Mouse (Mus musculus) thymus, postnatal 14 days (tissue): Measurements from ENCODE around the gene Ints7.

Experiments
- DNase-seq: peaks from one replicate; pipeline ENCODE4 v3.0.0; 2021

Ints7 gene

DNA sequence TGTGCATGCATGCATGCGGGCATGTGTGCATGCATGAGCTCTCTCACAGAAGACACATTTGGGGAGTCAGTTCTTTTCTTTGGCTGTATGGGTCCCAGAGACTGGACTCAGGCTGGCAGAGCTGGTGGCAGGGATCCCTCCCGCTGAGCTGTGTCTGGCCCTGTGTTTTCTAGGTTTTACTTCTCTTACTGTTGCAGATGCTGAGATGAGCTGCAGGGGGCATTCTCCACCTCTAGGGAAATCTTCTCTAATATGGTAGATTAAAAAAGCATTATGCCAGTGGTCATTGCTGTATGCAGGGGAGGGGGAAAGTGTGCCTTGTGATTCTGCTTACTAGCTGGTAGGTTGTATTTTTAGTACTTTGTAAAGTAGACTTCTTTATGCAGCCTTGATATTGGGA is 10.3 kb downstream of the Ints7 start:
- no peak for DNase-seq

DNA sequence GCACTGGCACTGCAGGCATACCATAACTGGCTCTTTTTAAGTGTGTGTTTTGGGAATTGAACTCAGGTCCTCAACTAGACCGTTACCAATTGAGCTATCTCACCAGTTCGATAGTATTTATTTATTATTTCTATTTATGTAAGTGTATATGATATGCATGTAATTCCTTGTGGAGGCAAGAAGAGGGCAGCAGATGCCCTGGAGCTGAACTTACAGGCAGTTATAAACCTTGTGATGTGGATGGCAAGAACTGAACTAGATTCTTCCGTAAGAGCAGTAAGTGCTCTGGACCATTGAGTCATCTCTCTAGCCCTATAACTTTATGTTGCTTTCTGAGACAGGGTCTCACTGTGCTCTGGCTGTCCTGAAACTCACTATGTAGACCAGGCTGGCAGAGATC is 11.6 kb downstream of the Ints7 start:
- no peak for DNase-seq

DNA sequence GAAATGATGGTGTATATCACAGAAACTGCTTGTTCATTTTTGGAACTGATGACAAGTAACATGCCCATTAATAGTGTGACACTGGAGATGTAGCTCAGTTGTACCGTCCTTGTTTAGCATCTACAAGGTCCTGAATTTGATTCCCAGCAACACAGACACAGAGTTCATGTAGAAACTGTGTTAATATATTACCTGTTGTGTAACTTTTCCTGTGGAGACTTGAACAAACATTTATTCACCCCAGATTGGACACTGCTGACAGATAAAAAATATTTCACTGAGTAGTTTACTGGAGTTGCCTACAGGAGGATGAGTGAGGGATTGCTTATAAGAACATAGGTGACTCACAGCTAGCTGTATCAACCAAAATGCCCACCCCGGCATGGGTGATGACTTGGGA is 13.3 kb downstream of the Ints7 start:
- DNase-seq: no peak

DNA sequence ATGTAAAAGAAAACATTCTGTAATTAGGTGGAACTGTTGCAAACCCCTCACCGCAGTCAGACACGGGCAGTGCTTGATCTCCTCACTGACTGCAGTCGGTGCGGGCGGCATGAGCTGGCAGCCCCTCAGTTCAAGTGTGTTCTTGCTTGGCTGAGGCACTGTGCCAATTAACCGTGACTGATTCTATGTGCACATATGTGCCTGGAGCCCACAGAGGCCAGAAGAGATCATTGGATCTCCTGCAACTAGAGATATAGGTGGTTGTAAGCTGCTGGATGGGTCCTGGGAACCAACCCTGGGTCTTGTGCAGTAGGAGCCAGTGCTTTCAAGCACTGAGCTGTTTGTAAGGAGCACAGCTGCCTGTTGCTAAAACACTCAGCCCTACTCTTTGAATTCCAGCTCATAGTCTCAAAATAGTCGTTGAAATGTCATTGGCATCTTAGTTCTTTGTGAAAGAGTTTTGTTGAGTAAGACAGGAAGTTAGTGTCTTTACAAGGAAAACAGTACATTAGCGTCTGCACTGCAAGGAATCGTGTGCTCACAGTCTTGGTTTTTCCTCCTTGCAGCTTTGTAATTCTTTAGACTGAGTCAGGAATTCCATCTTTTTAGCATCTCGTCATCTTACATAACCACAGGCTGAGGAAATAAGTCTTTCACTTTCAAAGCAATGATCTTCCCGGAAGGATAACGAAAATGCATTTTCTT is 16.7 kb downstream of the Ints7 start:
- DNase-seq: no peak

DNA sequence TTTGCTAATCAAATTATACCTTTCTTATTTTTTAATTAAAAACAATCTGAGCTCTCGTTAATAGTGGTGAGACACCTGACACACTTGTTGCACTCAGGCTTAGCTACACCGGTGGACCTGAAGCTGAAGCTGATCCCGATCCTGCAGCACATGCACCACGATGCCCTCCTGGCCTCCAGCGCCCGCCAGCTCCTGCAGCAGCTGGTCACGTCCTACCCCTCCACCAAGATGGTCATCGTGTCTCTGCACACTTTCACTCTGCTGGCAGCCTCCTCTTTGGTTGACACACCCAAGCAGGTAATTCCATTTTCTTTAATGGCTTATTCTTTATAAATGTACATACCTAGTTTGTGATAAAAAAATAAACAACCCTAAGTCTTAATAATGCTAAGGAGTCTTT is 20.6 kb downstream of the Ints7 start:
- DNase-seq: no peak

DNA sequence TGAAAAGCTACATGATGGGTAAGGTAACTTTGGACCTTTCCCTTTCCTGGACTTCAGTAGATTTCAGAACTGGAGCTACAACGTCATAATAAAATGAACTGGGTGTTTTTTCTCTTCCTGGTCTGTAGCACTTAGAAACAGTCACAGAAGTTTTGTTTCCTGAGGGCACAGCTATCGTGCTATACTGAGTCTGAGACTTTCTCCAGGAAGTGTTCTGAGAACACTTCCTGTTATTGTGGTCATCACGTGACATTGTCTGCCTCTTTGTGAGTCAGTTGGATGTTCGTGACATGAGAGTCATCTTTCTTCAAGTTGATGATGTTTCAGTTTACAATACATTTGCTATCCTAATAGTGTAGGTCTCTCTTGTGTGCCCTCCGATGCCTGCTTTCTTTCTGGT is 23.8 kb downstream of the Ints7 start:
- DNase-seq: peak; percentile 38

DNA sequence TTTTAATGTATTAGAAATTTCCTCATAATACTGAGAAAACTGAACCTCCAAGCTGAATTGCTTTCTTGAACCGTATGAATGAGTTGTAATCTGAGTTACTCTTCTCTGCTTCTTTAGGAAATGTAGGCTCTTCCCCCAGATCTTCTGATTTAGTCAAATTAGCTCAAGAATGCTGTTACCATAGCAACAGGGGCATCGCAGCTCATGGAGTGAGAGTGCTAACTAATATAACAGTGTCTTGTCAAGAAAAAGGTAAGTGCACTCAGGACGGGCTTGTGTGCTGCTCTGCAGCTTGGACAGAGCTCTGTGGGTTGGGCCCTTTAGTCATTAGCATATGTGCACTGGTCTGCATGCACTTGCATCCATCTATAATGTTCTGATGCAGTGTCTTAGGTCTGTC is 29.3 kb downstream of the Ints7 start:
- no peak for DNase-seq

DNA sequence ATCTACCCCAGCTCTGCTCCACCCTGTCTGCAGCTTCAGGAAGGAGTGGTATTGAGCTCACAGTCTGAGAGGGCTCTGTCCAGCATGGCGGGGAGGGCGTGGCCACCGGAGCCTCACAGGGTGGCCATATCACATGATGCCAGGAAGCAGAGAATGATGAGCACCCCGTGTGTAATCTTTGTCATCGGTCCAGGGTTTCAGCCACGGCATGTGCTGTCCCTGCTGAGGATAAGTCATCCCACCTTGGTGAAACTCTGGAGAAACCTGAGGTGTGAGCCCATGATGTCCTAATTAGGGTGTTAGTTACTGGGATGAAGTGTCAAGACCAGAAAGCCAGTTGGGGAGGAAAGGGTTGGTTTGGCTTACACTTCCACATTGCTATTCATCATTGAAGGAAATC is 33.6 kb downstream of the Ints7 start:
- DNase-seq: no peak

DNA sequence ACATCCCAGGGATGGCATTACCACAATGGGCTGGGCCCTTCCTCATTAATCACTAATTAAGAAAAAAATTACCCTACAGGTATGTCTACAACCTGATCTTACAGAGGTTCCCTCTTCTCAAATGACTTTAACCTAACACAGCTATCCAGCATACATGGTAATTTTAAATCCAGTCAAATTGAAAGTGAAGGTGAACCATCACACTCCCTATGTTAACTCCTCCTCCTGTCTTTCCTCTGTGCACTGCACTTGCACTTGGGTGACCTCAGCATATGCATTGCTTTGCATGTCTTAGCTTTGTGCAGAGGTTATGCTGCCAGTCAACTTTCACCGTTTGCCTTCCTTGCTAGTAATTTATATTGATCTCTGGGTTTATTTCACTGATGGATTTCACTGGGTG is 34.1 kb downstream of the Ints7 start:
- no peak for DNase-seq

DNA sequence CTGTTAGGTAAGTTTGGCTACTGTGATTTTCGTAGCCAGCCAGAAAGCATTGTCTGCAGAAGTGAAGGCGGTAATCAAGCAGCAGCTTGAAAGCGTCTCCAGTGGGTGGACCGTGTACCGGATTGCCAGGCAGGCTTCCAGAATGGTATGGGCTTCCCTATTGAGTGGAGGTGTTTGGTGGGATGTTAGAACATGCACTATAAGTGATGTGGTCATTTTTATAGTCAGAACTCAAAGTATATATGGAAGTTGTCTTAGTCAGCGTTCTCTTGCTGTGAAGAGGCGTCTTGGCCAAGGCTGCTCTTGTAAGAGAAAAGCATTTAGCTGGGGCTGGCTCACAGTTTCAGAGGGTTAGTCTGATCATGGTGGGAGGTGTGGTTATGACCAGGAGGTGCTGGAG is 34.9 kb downstream of the Ints7 start:
- DNase-seq: no peak

DNA sequence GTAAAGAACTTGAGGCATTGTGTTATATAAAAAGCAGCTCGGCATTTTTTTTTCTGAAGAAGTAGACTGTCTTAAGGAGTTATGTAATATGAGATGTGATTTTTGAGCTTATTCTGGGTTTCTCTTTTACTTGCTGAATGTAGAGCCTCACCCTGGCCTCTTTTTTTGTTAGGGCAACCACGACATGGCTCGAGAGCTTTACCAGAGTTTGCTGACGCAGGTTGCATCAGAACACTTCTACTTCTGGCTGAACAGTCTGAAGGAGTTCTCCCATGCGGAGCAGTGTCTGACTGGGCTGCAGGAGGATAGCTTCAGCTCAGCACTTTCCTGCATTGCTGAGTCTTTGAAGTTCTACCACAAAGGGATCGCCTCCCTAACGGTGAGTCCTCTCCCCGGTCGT is 36.2 kb downstream of the Ints7 start:
- DNase-seq: no peak

DNA sequence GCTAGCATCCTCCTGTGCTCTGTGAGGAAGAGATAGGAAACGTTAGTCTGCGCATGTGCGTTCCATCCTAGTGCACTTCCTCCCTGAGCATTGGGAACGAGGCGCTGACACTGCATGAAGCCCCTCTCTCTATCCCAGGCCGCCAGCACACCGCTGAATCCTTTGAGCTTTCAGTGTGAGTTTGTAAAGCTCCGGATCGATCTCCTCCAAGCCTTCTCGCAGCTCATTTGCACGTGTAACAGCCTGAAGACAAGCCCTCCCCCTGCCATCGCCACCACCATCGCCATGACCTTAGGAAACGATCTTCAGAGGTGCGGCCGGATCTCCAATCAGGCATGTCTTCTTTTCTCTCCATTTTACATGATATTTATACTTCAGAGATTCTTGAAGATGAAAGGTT is 37.4 kb downstream of the Ints7 start:
- DNase-seq: no peak

DNA sequence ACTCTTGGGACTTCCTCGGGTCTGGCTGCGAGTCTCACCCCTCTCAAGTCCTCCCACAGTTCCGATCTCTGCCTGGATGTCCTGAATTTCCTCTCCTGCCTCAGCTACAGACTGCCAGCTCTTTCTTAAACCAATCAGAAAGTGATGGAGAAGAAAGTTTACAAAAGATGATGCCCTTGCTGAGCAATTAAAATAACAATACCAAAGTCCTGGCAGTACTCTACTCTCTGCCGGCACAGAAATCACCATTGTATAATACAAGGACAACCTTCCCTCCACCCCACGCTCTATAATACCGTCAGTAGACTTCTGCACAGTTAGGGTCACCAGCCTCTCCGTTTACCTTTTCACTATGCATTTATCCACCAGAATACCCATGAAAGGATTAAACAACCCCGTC is 40.8 kb downstream of the Ints7 start:
- DNase-seq: no peak

DNA sequence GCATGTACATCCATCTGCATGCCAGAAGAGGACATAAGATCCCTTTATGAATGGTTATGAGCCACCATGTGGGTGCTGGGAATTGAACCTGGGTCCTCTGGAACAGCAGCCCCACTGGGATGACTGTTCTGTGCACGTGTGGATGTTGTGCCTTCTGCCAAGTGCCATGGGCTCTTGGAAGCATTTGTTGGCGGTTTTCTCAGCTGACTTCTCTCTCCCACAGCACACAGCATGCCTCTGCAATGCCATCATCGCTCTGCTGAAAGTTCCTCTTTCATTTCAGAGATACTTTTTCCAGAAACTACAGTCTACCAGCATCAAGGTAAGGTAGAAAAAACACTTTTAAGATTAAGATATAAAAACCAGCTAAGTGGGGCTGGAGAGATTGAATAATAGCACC is 42.2 kb downstream of the Ints7 start:
- DNase-seq: no peak

DNA sequence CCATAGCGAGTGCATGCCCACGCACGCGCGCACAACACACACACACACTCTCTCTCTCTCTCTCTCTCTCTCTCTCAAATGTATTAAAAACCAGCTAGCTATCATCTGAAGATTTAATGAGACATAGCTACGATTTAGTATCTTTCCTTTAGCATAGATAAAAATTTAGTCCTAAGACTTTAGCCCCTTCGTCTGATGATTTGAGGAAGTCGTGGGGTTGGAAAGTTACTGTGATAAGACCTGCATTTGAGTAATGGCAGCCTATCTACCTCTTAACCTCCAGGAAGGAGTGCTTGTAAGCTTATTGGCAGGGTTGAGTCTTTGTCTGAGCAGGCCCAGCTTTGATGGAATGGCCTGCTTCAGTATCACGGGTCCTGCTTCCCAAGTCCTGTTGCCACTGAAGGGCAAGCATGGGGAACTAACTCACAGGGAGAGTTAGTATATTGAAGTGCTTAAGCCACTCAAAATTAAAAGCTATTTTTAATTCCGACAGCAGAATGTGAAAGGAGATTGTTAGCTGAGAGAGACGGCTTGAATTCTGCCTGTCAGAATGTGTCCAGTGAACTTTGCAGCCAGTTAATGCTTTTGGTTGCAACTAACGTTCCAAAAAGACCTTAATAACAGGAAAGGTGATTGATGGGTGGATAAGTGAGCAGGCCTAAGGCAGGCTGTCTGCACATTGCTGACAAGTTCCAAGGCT is 42.8 kb downstream of the Ints7 start:
- DNase-seq: no peak

DNA sequence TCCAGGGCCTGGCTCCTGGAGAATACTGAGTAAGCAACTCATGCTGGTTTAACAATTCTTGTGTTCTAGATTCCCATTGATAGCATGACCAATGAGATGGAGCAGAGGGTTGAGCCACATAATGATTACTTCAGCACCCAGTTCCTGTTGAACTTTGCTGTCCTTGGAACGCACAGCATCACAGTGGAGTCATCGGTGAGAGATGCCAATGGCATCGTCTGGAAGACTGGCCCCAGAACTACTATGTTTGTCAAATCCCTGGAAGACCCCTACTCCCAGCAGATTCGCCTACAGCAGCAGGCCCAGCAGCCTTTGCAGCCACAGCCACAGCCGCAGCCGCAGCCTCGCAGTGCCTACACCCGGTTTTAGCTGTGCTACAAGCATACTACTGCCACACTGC is 45.7 kb downstream of the Ints7 start:
- DNase-seq: no peak

DNA sequence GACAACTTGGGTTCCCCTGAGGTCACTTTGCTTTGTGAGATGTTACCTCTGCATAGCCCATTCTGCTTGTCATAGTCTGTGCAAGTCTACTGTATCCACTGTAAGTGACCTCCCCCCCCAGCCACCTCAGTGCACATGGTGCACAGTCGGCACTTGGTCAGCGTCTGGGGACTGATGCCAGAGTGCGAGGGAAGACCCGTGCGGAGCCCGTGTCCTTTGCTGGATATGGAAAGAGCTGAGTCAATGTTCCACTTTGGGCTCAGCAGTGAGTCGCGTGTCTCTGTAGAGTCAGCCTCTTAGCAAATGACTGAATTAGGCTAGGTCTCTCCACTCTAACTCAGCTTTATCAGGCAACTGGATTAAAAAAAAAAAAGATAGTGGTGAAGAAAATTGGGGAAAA is 47.4 kb downstream of the Ints7 start:
- DNase-seq: no peak

DNA sequence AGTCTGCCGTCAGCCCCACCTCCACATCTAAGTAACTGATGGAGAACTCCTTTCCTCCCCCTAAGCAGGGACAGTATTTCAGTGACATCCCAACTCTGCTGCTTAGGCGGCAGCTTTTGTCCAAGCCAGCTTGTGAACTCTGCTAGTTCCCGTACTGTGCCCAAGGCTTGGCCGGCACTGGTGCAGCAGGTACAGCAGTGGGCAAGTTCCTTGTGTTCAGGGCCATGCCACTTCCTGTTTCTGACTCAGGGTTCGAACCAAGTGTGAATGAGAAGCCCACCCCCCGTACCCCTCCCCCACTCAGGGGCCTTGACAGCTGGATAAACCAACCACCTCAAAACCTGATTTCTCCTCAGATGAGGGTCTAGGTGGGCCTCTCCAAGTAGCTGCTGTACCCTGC is 49.1 kb downstream of the Ints7 start:
- DNase-seq: peak; percentile 25

DNA sequence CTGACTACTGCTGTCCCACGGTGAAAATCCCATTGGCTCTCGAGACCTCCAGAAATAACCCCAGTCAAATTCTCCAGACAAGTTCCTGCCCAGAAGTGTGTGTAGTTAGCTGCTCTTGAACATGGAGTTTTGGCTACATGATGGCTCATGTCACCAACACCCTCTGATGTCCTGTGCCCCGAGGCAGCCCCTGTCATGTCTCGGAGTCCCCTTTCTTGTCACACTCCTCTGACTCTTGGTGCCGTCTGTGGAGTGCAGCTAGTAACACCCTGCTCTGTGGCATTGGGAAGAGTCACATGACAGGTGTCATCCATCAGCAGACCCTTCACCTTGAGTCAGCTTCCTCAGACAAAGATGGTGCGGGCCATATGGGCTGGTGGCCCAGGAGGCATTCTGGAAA is 49.6 kb downstream of the Ints7 start:
- DNase-seq: no peak

DNA sequence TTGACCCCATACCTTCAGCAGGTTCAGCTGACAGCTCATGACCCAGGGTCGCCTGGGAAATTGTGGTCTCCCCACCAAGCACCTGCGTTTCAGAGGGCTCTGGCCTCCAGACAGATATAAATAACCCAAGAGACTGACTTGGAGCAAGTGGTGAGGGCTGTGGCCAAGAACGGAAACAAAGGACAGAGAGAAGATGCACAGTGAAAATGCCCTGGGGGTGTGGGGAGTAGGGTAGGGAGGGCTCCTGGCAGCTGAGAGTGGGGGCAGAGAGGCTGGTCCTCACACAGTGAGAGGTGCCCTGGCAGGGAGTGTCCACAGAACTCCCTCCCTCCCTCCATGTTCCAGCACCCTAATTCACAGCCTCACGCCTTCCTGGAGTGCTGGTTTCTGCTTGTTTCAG is 50.2 kb downstream of the Ints7 start:
- DNase-seq: no peak

DNA sequence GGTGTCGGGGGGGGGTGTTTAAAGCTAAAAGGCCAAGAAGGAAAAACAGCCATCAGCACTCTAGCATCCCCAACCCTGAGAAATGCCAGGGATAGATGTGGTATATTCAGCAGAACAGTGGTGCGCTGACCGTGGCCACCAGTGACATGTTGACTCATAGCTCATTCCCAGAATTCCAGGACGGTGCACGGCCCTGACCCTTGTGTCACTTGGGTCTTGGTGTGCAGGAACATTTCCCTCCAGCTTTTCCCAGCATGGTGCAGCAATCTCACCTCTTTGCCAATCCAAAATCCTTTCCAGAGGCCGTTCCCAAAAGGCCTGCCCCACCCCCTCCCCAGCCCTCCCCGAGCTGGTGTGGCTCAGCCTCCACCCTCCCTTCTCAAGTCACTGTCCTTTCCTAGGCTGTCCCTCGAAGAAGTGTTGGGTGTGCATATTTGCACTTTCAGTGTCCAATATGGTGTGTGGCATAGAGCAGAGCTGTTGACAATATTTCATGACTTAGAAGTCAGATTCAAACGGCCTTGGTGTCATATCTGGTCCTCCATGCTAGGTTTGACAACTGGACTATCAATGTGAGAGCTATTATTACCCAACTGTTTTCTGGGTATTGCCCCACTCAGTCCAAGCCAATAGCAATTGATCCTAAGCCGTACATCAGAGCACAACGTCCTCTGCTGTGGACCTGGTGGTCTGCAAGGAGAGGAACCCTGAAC is 53.2 kb downstream of the Ints7 start:
- DNase-seq: no peak

DNA sequence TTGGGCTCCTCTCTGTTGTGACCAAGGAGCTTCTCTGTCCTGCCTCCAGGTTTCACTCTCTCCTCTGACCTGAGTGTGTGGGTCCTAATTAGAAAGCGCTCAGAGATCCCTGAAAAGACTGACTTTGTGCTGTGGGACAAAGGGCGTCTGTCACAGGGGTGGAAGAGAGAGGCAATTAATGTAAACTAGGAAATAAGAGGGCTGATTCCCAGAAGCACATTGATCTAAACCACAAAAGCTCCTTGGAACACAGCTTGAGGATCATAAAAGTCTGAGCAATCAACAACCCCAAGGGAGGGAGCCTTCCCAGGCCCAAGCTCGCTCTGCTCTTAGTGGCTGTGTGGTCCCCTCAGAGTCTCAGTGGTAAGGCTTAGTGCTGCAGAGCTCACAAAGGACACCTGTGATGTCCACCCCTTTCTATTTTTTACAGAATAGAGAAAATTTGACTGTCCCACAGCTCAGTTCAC is 53.8 kb downstream of the Ints7 start:
- DNase-seq: no peak

DNA sequence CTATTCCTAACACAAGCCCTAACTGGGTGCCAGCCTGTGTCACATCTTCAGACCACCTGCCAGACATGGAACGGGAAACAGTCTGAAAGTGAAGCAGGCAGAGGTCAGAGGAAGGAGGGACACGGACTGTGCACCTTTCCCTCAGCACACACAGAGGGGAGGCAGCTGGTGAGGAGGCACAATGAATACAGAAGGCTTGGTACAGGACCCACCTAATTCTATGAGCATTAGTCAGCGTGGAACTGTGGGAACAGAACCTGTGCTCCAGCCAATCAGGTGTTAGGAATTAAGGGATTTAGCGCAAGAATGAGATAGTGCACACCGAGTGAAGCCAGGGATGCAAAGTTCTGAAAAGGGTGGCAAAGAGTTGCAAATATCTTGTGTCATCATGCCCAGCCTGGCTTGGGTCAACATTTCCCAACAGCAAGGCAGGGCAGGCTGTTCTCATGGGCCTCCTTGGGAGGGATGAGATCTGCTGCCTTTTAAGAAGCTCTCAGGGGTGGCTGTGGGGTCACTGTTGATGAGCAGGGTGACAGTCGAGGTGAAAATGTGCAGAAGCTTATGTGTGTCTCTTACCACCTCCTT is 57.2 kb downstream of the Ints7 start:
- DNase-seq: no peak

DNA sequence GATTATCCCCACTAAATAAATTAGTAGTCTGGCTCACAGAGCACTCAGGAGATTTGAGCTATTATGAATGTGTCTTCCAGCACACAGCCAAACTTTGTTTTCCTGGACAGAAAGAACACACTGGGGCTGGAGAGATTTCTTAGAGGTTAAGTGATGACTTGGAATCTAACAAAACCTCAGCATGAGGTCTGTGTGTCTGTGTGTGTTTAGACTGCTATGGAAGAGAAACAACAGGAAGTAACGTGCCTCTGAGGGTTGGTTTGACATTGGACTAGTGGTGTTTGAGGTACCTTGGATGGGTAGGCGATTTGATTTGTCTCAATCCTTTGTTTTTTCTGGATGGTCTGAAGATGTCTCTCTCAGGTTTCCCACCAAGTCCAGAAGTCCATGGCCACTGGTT is 58.7 kb downstream of the Ints7 start:
- DNase-seq: no peak
